Mouse (Mus musculus): ENCODE measurements around the gene Ankrd33b. TPM values are rescaled to one million over a fixed set of nuclear protein-coding genes. Genes with fewer than 3 reads are reported as not detected.

Ankrd33b gene
- 0.65 and 1.1 TPM in 2 replicates for polyA plus RNA-seq (2015; fragmentation: Nextera tagmentation; extraction: Ambion mirVana)

DNA sequence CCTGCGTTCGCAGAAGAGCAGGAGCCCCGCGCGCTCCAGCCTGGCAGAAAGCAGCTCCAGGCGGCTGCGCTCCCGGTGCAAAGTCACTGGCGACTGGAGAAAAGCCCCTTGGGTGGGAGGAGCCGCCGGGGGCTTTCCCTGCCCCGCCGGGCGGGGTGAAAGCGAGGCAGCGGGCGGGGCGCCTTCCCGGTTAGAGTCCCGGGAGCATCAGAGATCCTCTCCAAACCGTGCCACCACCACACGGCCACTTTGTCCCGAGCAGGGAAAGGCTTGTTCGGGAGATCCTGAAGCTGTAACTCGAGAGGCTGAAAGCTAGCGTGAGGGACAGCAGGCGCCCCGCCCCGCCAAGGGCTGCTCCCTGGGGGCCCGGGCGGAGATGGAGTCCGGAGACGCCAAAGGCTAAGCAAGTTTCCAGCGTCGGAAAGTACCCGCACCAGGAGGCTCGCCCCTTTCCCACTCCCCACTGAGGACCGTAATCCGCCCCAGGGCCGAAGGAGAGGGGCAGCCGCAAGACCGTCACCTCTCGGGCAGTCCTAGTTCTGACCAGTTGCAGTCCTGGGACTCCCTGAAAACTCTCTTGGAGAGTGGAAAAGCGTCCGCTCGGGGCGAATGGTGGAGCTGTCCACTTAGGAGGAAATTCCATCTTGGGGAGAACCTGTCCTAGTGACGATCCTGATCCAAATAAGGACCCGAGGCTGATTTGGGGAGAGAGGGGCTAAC, at the start of gene Ankrd33b:
TSS of gene Ankrd33b (minus strand) at position 246 of the 720 bp plus-strand sequence.

Other genes starting within 250 kb of the Ankrd33b start
- 30.5 and 36.7 TPM in 2 replicates for gene Dap, start 143.4 kb downstream of the Ankrd33b start, polyA plus RNA-seq (2015; fragmentation: Nextera tagmentation; extraction: Ambion mirVana)
- 2.6 and 2.9 TPM in 2 replicates for gene Ropn1l, start 86.0 kb upstream of the Ankrd33b start, polyA plus RNA-seq (2015; fragmentation: Nextera tagmentation; extraction: Ambion mirVana)
- gene March6, start 163.3 kb upstream of the Ankrd33b start, polyA plus RNA-seq (2015; fragmentation: Nextera tagmentation; extraction: Ambion mirVana), result 46.0 and 54.6 TPM in 2 replicates
- gene Cmbl, start 197.7 kb upstream of the Ankrd33b start, polyA plus RNA-seq (2015; fragmentation: Nextera tagmentation; extraction: Ambion mirVana), result 23.0 and 30.9 TPM in 2 replicates
- gene Cct5, start 234.1 kb upstream of the Ankrd33b start, polyA plus RNA-seq (2015; fragmentation: Nextera tagmentation; extraction: Ambion mirVana), result 376 and 381 TPM in 2 replicates
- 9.7 and 9.9 TPM in 2 replicates for gene Fam173b, start 234.1 kb upstream of the Ankrd33b start, polyA plus RNA-seq (2015; fragmentation: Nextera tagmentation; extraction: Ambion mirVana)

Measured in neural tube, postnatal 0 days (tissue).